Comparison of ENCODE assay signal across 8 mouse cellular contexts in genomic region chr8:84011705-84012498, GRCm38 (mm10). TPM values are rescaled to one million over a fixed set of nuclear protein-coding genes. Genes with fewer than 3 reads are reported as not detected.
A peak's percentile ranks its signal among the peaks of the same experiment; 100 is the strongest.
DNase-seq lines count a peak whose midpoint lies in the region; ATAC-seq and TF ChIP-seq lines count a peak whose summit lies in the region.

2210011C24Rik (minus strand) TSS chr8:84012171.

- H3K4me2 ChIP-seq in intestine, postnatal 0 days (replicated peaks; ENCODE audit: low read depth): peak within 1 kb of the TSS; percentile 91
- peak within 1 kb of the TSS; percentile 99 for H3K4me2 ChIP-seq in neural tube, embryonic 15.5 days

- WGBS in heart, adult 2 months: 2% methylated on average over 45 of the region's 45 CpGs
- WGBS in intestine, postnatal 0 days: 2% methylated on average over 45 of the region's 45 CpGs
- WGBS in neural tube, embryonic 15.5 days: under 1% methylated on average over 45 of the region's 45 CpGs

- H3K9me3 ChIP-seq in intestine, postnatal 0 days (ENCODE audit: control insufficient read depth): no peaks in the 10 kb centered on the region
- H3K9me3 ChIP-seq in neural tube, embryonic 15.5 days (replicated peaks): no peaks in the 10 kb centered on the region

- no peak for TF ChIP-seq POLR2A in heart, adult 2 months (IDR thresholded peaks at IDR 0.05; ENCODE audit: insufficient read depth, low read depth, low read length)
- no peak for TF ChIP-seq POLR2A in embryonic fibroblast, embryonic 13.5 days (IDR thresholded peaks at IDR 0.05; ENCODE audit: low read depth, low read length)

- peak; percentile 66 for ATAC-seq in intestine, postnatal 0 days
- peak; percentile 9; the same call in 1 of the 2 replicates for ATAC-seq in neural tube, embryonic 15.5 days (ENCODE audit: low FRiP score)

- peaks cover 2% of the 10 kb centered on the region; the same call in 1 of the 2 replicates for H3K27me3 ChIP-seq in heart, adult 2 months (ENCODE audit: control insufficient read depth, insufficient read depth, low read length)
- H3K27me3 ChIP-seq in intestine, postnatal 0 days (replicated peaks; ENCODE audit: control insufficient read depth, insufficient read depth, low read length): peaks cover 36% of the 10 kb centered on the region
- peaks cover 42% of the 10 kb centered on the region for H3K27me3 ChIP-seq in neural tube, embryonic 15.5 days (replicated peaks)

- peak within 1 kb of the TSS; percentile 58 for H3K4me3 ChIP-seq in heart, adult 2 months
- peak within 1 kb of the TSS; percentile 41 for H3K4me3 ChIP-seq in embryonic fibroblast, embryonic 13.5 days (ENCODE audit: insufficient read depth, low read length)
- H3K4me3 ChIP-seq in intestine, postnatal 0 days (ENCODE audit: low read depth, low read length): peak within 1 kb of the TSS; percentile 52
- peak within 1 kb of the TSS; percentile 57 for H3K4me3 ChIP-seq in neural tube, embryonic 15.5 days (replicated peaks)

- H3K4me1 ChIP-seq in heart, adult 2 months (ENCODE audit: control insufficient read depth, insufficient read depth, low read length): peaks cover 2% of the 10 kb centered on the region
- H3K4me1 ChIP-seq in embryonic fibroblast, embryonic 13.5 days (ENCODE audit: control insufficient read depth, insufficient read depth, low read length): no peaks in the 10 kb centered on the region
- peaks cover 10% of the 10 kb centered on the region for H3K4me1 ChIP-seq in intestine, postnatal 0 days (replicated peaks; ENCODE audit: control insufficient read depth, insufficient read depth, low read length)
- H3K4me1 ChIP-seq in neural tube, embryonic 15.5 days: peaks cover 30% of the 10 kb centered on the region

- H3K79me2 ChIP-seq in heart, adult 2 months (replicated peaks; ENCODE audit: control insufficient read depth, insufficient read depth, low read length): no peaks in the 10 kb centered on the region

- no peak for TF ChIP-seq EP300 in heart, adult 2 months (IDR thresholded peaks at IDR 0.05; ENCODE audit: insufficient read depth, low read depth, low read length)

- peak in 1 of 2 experiments; percentile 24 for DNase-seq in heart, adult 2 months
- DNase-seq in heart, postnatal 4 days: no peak
- peak; percentile 86 to 87 for DNase-seq in lung, adult 18-20 months
- DNase-seq in thymus, postnatal 36 days: no peak
- DNase-seq in left cerebral cortex, adult 9 months (ENCODE audit: low spot score in 2 of 2): no peak

- TF ChIP-seq CTCF in heart, adult 2 months (IDR thresholded peaks at IDR 0.05): 0 out of 2 replicates have a peak, but pooled peaks have one; percentile 18
- no peak for TF ChIP-seq CTCF in embryonic fibroblast, embryonic 13.5 days (IDR thresholded peaks at IDR 0.05; ENCODE audit: borderline replicate concordance, insufficient read depth, low read length)
- TF ChIP-seq CTCF in intestine, postnatal 0 days (IDR thresholded peaks at IDR 0.05; ENCODE audit: low read depth): peak; percentile 11; the same call in 1 of the 2 replicates

- H3K36me3 ChIP-seq in heart, adult 2 months (ENCODE audit: control insufficient read depth, insufficient read depth, low read length): no peaks in the 10 kb centered on the region
- no peaks in the 10 kb centered on the region for H3K36me3 ChIP-seq in intestine, postnatal 0 days (ENCODE audit: control insufficient read depth, insufficient read depth)
- no peaks in the 10 kb centered on the region for H3K36me3 ChIP-seq in neural tube, embryonic 15.5 days

- intact Hi-C loops in heart, adult 2 months (cut with DNase I): loop anchor here (2.0 kb wide), 2 partner anchors 13 to 55 kb away; partner anchors contain the start of gene Rfx1

- H3K27ac ChIP-seq in heart, adult 2 months: no peak within 1 kb of the TSS; the same call in 1 of the 2 replicates
- no peak within 1 kb of the TSS for H3K27ac ChIP-seq in embryonic fibroblast, embryonic 13.5 days (ENCODE audit: insufficient read depth, low read length)
- H3K27ac ChIP-seq in intestine, postnatal 0 days (ENCODE audit: low read depth, low read length): no peak within 1 kb of the TSS
- no peak within 1 kb of the TSS for H3K27ac ChIP-seq in neural tube, embryonic 15.5 days (replicated peaks)

- peak within 1 kb of the TSS; percentile 79 for H3K9ac ChIP-seq in heart, adult 2 months (ENCODE audit: low read depth, low read length)
- H3K9ac ChIP-seq in intestine, postnatal 0 days (ENCODE audit: low read depth, low read length): peak within 1 kb of the TSS; percentile 17; the same call in 1 of the 2 replicates
- H3K9ac ChIP-seq in neural tube, embryonic 15.5 days (replicated peaks): peak within 1 kb of the TSS; percentile 56

RNA-seq across cellular contexts. Expression of gene 2210011C24Rik, which starts in this region (rescaled TPM):
- total RNA-seq in heart, adult 2 months (2021): 1 to 10 TPM; 2.2 to 3.7 TPM
- polyA plus RNA-seq in heart, adult 2 months (2012; rRNA removed): 0.64 and 1.2 TPM in 2 replicates
- 1 to 10 TPM in 1 of 2 experiments, under 1 TPM in 1; 0.93 to 1.4 TPM for total RNA-seq in heart, postnatal 4 days (2021)
- polyA plus RNA-seq in embryonic fibroblast, embryonic 13.5 days (2011; ENCODE audit: insufficient read length, low read depth, missing spikeins): not detected in 2 replicates
- polyA plus RNA-seq in intestine, postnatal 0 days (2015; fragmentation: Nextera tagmentation; extraction: Ambion mirVana): 4.5 and 4.7 TPM in 2 replicates
- 0.69 and 1.6 TPM in 2 replicates for polyA plus RNA-seq in neural tube, embryonic 15.5 days (2015; fragmentation: Nextera tagmentation; extraction: Ambion mirVana)

Comparison
In these comparisons a context has a peak if more than half of its experiments do, and no peak if none do; other contexts are left out.
1. DNase-seq: peak in lung, adult 18-20 months (2 of 2); none in heart, postnatal 4 days (single experiment), thymus, postnatal 36 days (0 of 2) and left cerebral cortex, adult 9 months (0 of 2).
2. H3K9ac ChIP-seq: peak in every context shown above with its lines; median percentile 79 in heart, adult 2 months; 56 in neural tube, embryonic 15.5 days; 17 in intestine, postnatal 0 days.
3. Peak in every context shown above with its lines, with median percentiles within 50 percentile points of each other: H3K4me3 ChIP-seq.